Mouse (Mus musculus) MEL (cell line): ENCODE data around the gene Tgoln1.
A peak's percentile ranks its signal among the peaks of the same experiment; 100 is the strongest.

Experiments used
- CHD2 ChIP-seq: IDR thresholded peaks from 2 replicates; pipeline ENCODE4 v1.6.1; 2011; ENCODE audit warnings: low read length, improper control_type of control experiment
- CTCF ChIP-seq, 3 experiments: IDR thresholded peaks in 2 of 3; conservative IDR thresholded peaks in 1 of 3; 2 replicates each; pipeline ENCODE4 v1.5.1; 2011 to 2012; ENCODE audit warnings: low read length in 3 of 3, low read depth in 2 of 3, mild to moderate bottlenecking in 2 of 3, improper control_type of control experiment in 1 of 3, inconsistent platforms in 1 of 3, mixed read lengths in 1 of 3, moderate library complexity in 1 of 3; ENCODE audit not compliant: control insufficient read depth in 1 of 3, insufficient read depth in 1 of 3, poor library complexity in 1 of 3, severe bottlenecking in 1 of 3
- MAX ChIP-seq: IDR thresholded peaks from 2 replicates; pipeline ENCODE4 v1.6.1; 2011; ENCODE audit warnings: low read length, improper control_type of control experiment
- RAD21 ChIP-seq: IDR thresholded peaks from 2 replicates; pipeline ENCODE4 v1.6.1; 2011; ENCODE audit warnings: mild to moderate bottlenecking, low read depth, low read length, improper control_type of control experiment

- TF ChIP-seq CHD2 (no peak), MAX (no peak), CTCF (IDR thresholded peaks at IDR 0.05 in 2 of 3, conservative IDR thresholded peaks at IDR 0.05 in 1 of 3; ENCODE audit: control insufficient read depth in 1 of 3, insufficient read depth in 1 of 3, low read depth in 2 of 3, low read length in 3 of 3, poor library complexity in 1 of 3, severe bottlenecking in 1 of 3) (peak; percentile 58 to 72 (median 72)), RAD21 (peak; percentile 68)
Observed at GRCm38 (mm10) chr6:72635760-72636431, 19.1 kb upstream of the Tgoln1 start.
